Mouse (Mus musculus): Measurements from ENCODE around the gene Malrd1. TPM values are rescaled to one million over a fixed set of nuclear protein-coding genes. Genes with fewer than 3 reads are reported as not detected.

Gene Malrd1
- polyA plus RNA-seq, 1 experiment from 2014 or later = not detected

DNA sequence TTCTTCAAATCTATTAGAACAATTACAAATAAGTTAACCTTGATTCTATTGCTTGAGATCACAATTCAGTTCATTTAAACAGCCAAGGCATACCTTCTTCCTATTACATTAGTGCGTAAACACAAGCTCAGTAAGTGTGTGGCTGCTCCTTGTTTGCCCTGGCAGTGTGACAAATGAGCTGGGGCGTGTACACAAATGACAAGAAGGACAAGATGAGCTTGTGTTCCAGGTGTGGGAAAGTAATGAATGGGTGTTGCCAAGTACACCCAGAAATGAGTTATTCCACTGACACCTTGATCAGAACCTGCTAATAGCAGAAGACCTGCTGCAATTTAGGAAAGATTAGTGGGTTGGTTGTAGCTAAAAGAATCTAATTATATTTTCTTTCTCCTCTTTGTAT lies 683.7 kb downstream of the Malrd1 start:
- no peaks in the 10 kb centered on the region for H3K4me1 ChIP-seq (replicated peaks)
- no peaks in the 10 kb centered on the region for H3K9me3 ChIP-seq (replicated peaks)
- H3K27me3 ChIP-seq = no peaks in the 10 kb centered on the region
- 49% methylated on average over 2 of the region's 2 CpGs for WGBS (ENCODE audit: insufficient replicate concordance)
- no peak overlapping the region for H3K4me3 ChIP-seq (replicated peaks)
- no peaks in the 10 kb centered on the region for H3K36me3 ChIP-seq
- no peak overlapping the region for H3K27ac ChIP-seq
- no peak overlapping the region for H3K9ac ChIP-seq
- ATAC-seq (ENCODE audit: low read depth) (no peak), DNase-seq (no peak)
- H3K4me2 ChIP-seq = no peak overlapping the region

DNA sequence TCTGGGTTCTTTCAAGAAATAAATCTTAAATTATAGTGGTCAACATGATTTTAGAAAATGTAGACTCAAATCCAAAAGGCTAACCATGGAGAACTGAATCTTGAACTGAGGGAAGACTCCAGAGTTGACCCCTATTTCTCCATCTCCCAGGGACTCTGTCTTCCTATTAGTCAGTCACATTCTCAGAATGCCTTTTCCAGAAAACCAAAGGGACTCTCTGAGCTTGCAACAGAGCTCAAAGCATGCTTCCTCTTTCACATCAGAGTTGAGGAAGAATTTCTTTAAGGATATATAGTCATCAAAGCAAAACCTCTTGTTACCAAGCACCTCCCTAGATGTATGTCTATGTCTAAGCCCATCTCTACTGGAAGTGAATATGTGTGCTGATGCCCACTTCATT lies 686.5 kb downstream of the Malrd1 start:
- H3K9me3 ChIP-seq (replicated peaks) = no peaks in the 10 kb centered on the region
- no peak overlapping the region for H3K9ac ChIP-seq
- H3K27me3 ChIP-seq = no peaks in the 10 kb centered on the region
- ATAC-seq (ENCODE audit: low read depth) = no peak
- H3K36me3 ChIP-seq = no peaks in the 10 kb centered on the region
- no peak for DNase-seq
- H3K27ac ChIP-seq = no peak overlapping the region
- H3K4me3 ChIP-seq (replicated peaks) = no peak overlapping the region
- H3K4me1 ChIP-seq (replicated peaks) = no peaks in the 10 kb centered on the region
- no peak overlapping the region for H3K4me2 ChIP-seq

GRCm38 (mm10) chr2:16214111-16214510 lies 687.8 kb downstream of the Malrd1 start:
- H3K9me3 ChIP-seq (replicated peaks) = no peaks in the 10 kb centered on the region
- no peak overlapping the region for H3K4me3 ChIP-seq (replicated peaks)
- H3K27ac ChIP-seq = no peak overlapping the region
- H3K4me2 ChIP-seq = no peak overlapping the region
- no peak overlapping the region for H3K9ac ChIP-seq
- 66% methylated on average over 3 of the region's 3 CpGs for WGBS (ENCODE audit: insufficient replicate concordance)
- DNase-seq (no peak), ATAC-seq (ENCODE audit: low read depth) (no peak)
- H3K4me1 ChIP-seq (replicated peaks) = no peaks in the 10 kb centered on the region
- no peaks in the 10 kb centered on the region for H3K36me3 ChIP-seq
- no peaks in the 10 kb centered on the region for H3K27me3 ChIP-seq

- Histone ChIP-seq H3K4me2 (no peak overlapping the region), H3K9ac (no peak overlapping the region), H3K27me3 (no peaks in the 10 kb centered on the region), H3K4me1 (replicated peaks) (no peaks in the 10 kb centered on the region), H3K36me3 (no peaks in the 10 kb centered on the region), H3K27ac (no peak overlapping the region), H3K4me3 (replicated peaks) (no peak overlapping the region), H3K9me3 (replicated peaks) (no peaks in the 10 kb centered on the region)
- ATAC-seq (ENCODE audit: low read depth) = no peak
- no peak for DNase-seq
- 53% methylated on average over 1 of the region's 1 CpGs for WGBS (ENCODE audit: insufficient replicate concordance)
Observed at GRCm38 (mm10) chr2:16228187-16228832, 702.0 kb downstream of the Malrd1 start.

GRCm38 (mm10) chr2:16240861-16241260 lies 714.6 kb downstream of the Malrd1 start:
- WGBS (ENCODE audit: insufficient replicate concordance) = 67% methylated on average over 1 of the region's 1 CpGs
- Histone ChIP-seq H3K4me3 (replicated peaks) (no peak overlapping the region), H3K27me3 (no peaks in the 10 kb centered on the region), H3K27ac (no peak overlapping the region), H3K4me1 (replicated peaks) (no peaks in the 10 kb centered on the region), H3K9ac (no peak overlapping the region), H3K36me3 (no peaks in the 10 kb centered on the region), H3K9me3 (replicated peaks) (no peaks in the 10 kb centered on the region), H3K4me2 (no peak overlapping the region)
- DNase-seq (no peak), ATAC-seq (ENCODE audit: low read depth) (no peak)

GRCm38 (mm10) chr2:16243097-16243496 lies 716.8 kb downstream of the Malrd1 start:
- DNase-seq (no peak), ATAC-seq (ENCODE audit: low read depth) (no peak)

DNA sequence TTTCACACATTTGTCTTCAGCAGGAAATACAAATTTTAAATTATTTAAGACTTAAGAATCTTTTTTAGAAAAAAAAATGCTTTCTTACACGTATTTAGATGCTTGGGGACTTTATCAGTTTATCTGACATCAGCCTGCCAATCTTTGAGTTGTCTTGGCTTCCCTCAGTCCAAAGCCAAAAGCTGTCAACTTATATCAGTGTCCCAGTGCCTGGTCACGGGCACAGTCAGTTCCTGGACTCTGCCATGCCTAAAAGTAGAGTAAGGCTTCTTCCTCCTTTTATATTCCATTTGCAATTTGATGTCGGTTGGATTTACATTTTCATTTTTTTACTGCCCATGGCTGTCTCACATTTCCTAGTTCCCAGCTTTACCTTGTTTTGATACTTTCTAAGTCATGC lies 722.6 kb downstream of the Malrd1 start:
- Histone ChIP-seq H3K9ac (no peak overlapping the region), H3K4me2 (no peak overlapping the region), H3K9me3 (replicated peaks) (no peaks in the 10 kb centered on the region), H3K36me3 (no peaks in the 10 kb centered on the region), H3K27me3 (no peaks in the 10 kb centered on the region), H3K4me3 (replicated peaks) (no peak overlapping the region), H3K4me1 (replicated peaks) (no peaks in the 10 kb centered on the region), H3K27ac (no peak overlapping the region)
- no peak for ATAC-seq (ENCODE audit: low read depth)
- 30% methylated on average over 3 of the region's 3 CpGs for WGBS (ENCODE audit: insufficient replicate concordance)
- DNase-seq = no peak

More at GRCm38 (mm10) chr2:16243097-16243496, 716.8 kb downstream of the Malrd1 start:
- Histone ChIP-seq H3K9me3 (replicated peaks) (no peaks in the 10 kb centered on the region), H3K9ac (no peak overlapping the region), H3K4me2 (no peak overlapping the region), H3K4me1 (replicated peaks) (no peaks in the 10 kb centered on the region), H3K4me3 (replicated peaks) (no peak overlapping the region), H3K27ac (no peak overlapping the region), H3K27me3 (no peaks in the 10 kb centered on the region), H3K36me3 (no peaks in the 10 kb centered on the region)
- 52% methylated on average over 2 of the region's 2 CpGs for WGBS (ENCODE audit: insufficient replicate concordance)

DNA sequence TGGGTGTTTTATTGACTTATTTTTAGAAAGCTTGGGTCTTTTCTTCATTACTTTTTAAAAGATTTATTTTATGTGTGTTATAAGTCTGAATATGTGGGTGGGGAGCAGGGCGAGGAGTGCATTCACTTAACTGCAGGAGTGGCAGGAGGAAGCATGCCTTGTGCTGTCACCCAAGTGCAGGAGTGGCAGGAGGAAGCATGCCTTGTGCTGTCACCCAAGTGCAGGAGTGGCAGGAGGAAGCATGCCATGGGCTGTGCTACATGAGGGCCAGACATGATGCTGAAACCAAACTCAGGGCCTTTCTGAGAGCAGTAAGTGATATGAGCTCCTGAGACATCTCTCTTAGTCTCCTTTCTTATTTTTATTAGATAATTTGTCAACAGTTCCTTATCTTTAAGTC lies 726.0 kb downstream of the Malrd1 start:
- H3K4me3 ChIP-seq (replicated peaks) = no peak overlapping the region
- no peak overlapping the region for H3K4me2 ChIP-seq
- ATAC-seq (ENCODE audit: low read depth) = no peak
- no peaks in the 10 kb centered on the region for H3K27me3 ChIP-seq
- no peaks in the 10 kb centered on the region for H3K36me3 ChIP-seq
- no peaks in the 10 kb centered on the region for H3K4me1 ChIP-seq (replicated peaks)
- WGBS (ENCODE audit: insufficient replicate concordance) = 36% methylated on average over 1 of the region's 1 CpGs
- H3K9me3 ChIP-seq (replicated peaks) = no peaks in the 10 kb centered on the region
- no peak overlapping the region for H3K9ac ChIP-seq
- no peak overlapping the region for H3K27ac ChIP-seq
- DNase-seq = no peak
